Mouse (Mus musculus): Measurements from ENCODE around the gene Rps6kb2.

GRCm38 (mm10) chr19:4145936-4146335, 17.2 kb downstream of the Rps6kb2 start:
- TF ChIP-seq CTCF (IDR thresholded peaks at IDR 0.05; ENCODE audit: low read depth) (no peak), EP300 (IDR thresholded peaks at IDR 0.05; ENCODE audit: low read depth) (no peak)

Data from liver, postnatal 0 days (tissue).